Mouse (Mus musculus) MEL (cell line): ENCODE data around the gene Farp1.

Experiments
- ETS1 ChIP-seq: IDR thresholded peaks from 2 replicates; pipeline ENCODE4 v1.6.1; 2012; ENCODE audit warnings: low read depth, mild to moderate bottlenecking, inconsistent platforms, low read length, improper control_type of control experiment, moderate library complexity
- GATA1 ChIP-seq: IDR thresholded peaks from 2 replicates; pipeline ENCODE4 v1.6.1; 2011; ENCODE audit warnings: low read depth, low read length, improper control_type of control experiment
- POLR2A ChIP-seq, 2 experiments: IDR thresholded peaks; 2 replicates each; pipeline ENCODE4 v1.6.1; 2011 to 2012; ENCODE audit warnings: low read length in 2 of 2, mild to moderate bottlenecking in 2 of 2, control low read depth in 1 of 2, improper control_type of control experiment in 1 of 2, low read depth in 1 of 2, moderate library complexity in 1 of 2; ENCODE audit not compliant: control insufficient read depth in 1 of 2, insufficient read depth in 1 of 2, poor library complexity in 1 of 2

GRCm38 (mm10) chr14:121149984-121150383, 115.0 kb downstream of the Farp1 start:
- TF ChIP-seq POLR2A (IDR thresholded peaks at IDR 0.05; ENCODE audit: control insufficient read depth in 1 of 2, insufficient read depth in 1 of 2, low read depth in 1 of 2, low read length in 2 of 2, poor library complexity in 1 of 2) (no peak), GATA1 (no peak), ETS1 (no peak)
